Mouse (Mus musculus) megakaryocyte, embryonic 14.5 days (primary cell): ENCODE data around the gene Atxn7l1.

Source experiments
- FLI1 ChIP-seq: IDR thresholded peaks from 2 replicates; pipeline ENCODE4 v1.6.1; 2012; ENCODE audit warnings: low read length, inconsistent platforms, mixed read lengths
- GATA1 ChIP-seq: IDR thresholded peaks from 3 replicates; pipeline ENCODE4 v1.6.1; 2012; ENCODE audit warnings: mixed read lengths, low read length, inconsistent platforms, borderline replicate concordance

GRCm38 (mm10) chr12:33158256-33158655 is 10.8 kb downstream of the Atxn7l1 start:
- TF ChIP-seq GATA1 (no peak), FLI1 (no peak)
